Mouse (Mus musculus): ENCODE results near the gene Smpd3. TPM values are rescaled to one million over a fixed set of nuclear protein-coding genes. Genes with fewer than 3 reads are reported as not detected.

The Smpd3 gene
- polyA plus RNA-seq, 1 experiment from 2014 or later, result 1.0 TPM

- ATAC-seq (ENCODE audit: low FRiP score, low TSS enrichment), result no peak
- no peak overlapping the region for H3K4me2 ChIP-seq (replicated peaks; ENCODE audit: low read depth, low read length)
- no peaks in the 10 kb centered on the region for H3K27me3 ChIP-seq (ENCODE audit: insufficient read depth, low read length)
- H3K27ac ChIP-seq (ENCODE audit: low read length), result no peak overlapping the region
- H3K9me3 ChIP-seq (ENCODE audit: low read length), result no peaks in the 10 kb centered on the region
- H3K4me1 ChIP-seq (ENCODE audit: insufficient read depth, low read length), result no peaks in the 10 kb centered on the region
- no peaks in the 10 kb centered on the region; the same call in 1 of the 2 replicates for H3K36me3 ChIP-seq (ENCODE audit: insufficient read depth, low read length)
- 82% methylated on average over 4 of the region's 4 CpGs for WGBS
- no peak overlapping the region for H3K4me3 ChIP-seq (ENCODE audit: low read length)
- no peak overlapping the region for H3K9ac ChIP-seq (replicated peaks; ENCODE audit: low read length)
Observed at GRCm38 (mm10) chr8:106260894-106261293, 76.9 kb downstream of the Smpd3 start.

- H3K36me3 ChIP-seq (ENCODE audit: insufficient read depth, low read length), result no peaks in the 10 kb centered on the region; the same call in 1 of the 2 replicates
- H3K9ac ChIP-seq (replicated peaks; ENCODE audit: low read length), result no peak overlapping the region
- no peaks in the 10 kb centered on the region for H3K9me3 ChIP-seq (ENCODE audit: low read length)
- no peak overlapping the region for H3K27ac ChIP-seq (ENCODE audit: low read length)
- no peak for ATAC-seq (ENCODE audit: low FRiP score, low TSS enrichment)
- H3K4me2 ChIP-seq (replicated peaks; ENCODE audit: low read depth, low read length), result no peak overlapping the region
- no peak overlapping the region for H3K4me3 ChIP-seq (ENCODE audit: low read length)
- no peaks in the 10 kb centered on the region for H3K4me1 ChIP-seq (ENCODE audit: insufficient read depth, low read length)
- WGBS, result 88% methylated on average over 10 of the region's 10 CpGs
- H3K27me3 ChIP-seq (ENCODE audit: insufficient read depth, low read length), result no peaks in the 10 kb centered on the region
Observed at GRCm38 (mm10) chr8:106259579-106260255, 78.1 kb downstream of the Smpd3 start.

GRCm38 (mm10) chr8:106258169-106258568 lies 79.6 kb downstream of the Smpd3 start:
- H3K27ac ChIP-seq (ENCODE audit: low read length), result no peak overlapping the region
- no peak overlapping the region for H3K4me3 ChIP-seq (ENCODE audit: low read length)
- no peaks in the 10 kb centered on the region for H3K4me1 ChIP-seq (ENCODE audit: insufficient read depth, low read length)
- no peak overlapping the region for H3K9ac ChIP-seq (replicated peaks; ENCODE audit: low read length)
- WGBS, result 50% methylated on average over 1 of the region's 1 CpGs
- ATAC-seq (ENCODE audit: low FRiP score, low TSS enrichment), result no peak
- peaks cover 3% of the 10 kb centered on the region; the same call in 1 of the 2 replicates for H3K36me3 ChIP-seq (ENCODE audit: insufficient read depth, low read length)
- H3K27me3 ChIP-seq (ENCODE audit: insufficient read depth, low read length), result no peaks in the 10 kb centered on the region
- H3K4me2 ChIP-seq (replicated peaks; ENCODE audit: low read depth, low read length), result no peak overlapping the region
- no peaks in the 10 kb centered on the region for H3K9me3 ChIP-seq (ENCODE audit: low read length)

- 60% methylated on average over 4 of the region's 4 CpGs for WGBS
- peaks cover 53% of the 10 kb centered on the region for H3K36me3 ChIP-seq (ENCODE audit: insufficient read depth, low read length)
Observed at GRCm38 (mm10) chr8:106250186-106250585, 87.6 kb downstream of the Smpd3 start.

GRCm38 (mm10) chr8:106237106-106237505 lies 100.7 kb downstream of the Smpd3 start:
- Histone ChIP-seq H3K27me3 (ENCODE audit: insufficient read depth, low read length) (no peaks in the 10 kb centered on the region), H3K36me3 (ENCODE audit: insufficient read depth, low read length) (peaks cover 36% of the 10 kb centered on the region), H3K9me3 (ENCODE audit: low read length) (no peaks in the 10 kb centered on the region), H3K27ac (ENCODE audit: low read length) (no peak overlapping the region), H3K4me3 (ENCODE audit: low read length) (no peak overlapping the region), H3K4me1 (ENCODE audit: insufficient read depth, low read length) (no peaks in the 10 kb centered on the region), H3K4me2 (replicated peaks; ENCODE audit: low read depth, low read length) (no peak overlapping the region), H3K9ac (replicated peaks; ENCODE audit: low read length) (no peak overlapping the region)
- no peak for ATAC-seq (ENCODE audit: low FRiP score, low TSS enrichment)
- 86% methylated on average over 5 of the region's 5 CpGs for WGBS

More at GRCm38 (mm10) chr8:106250186-106250585, 87.6 kb downstream of the Smpd3 start:
- ATAC-seq (ENCODE audit: low FRiP score, low TSS enrichment), result no peak
- no peak overlapping the region for H3K4me2 ChIP-seq (replicated peaks; ENCODE audit: low read depth, low read length)
- no peaks in the 10 kb centered on the region for H3K9me3 ChIP-seq (ENCODE audit: low read length)
- no peaks in the 10 kb centered on the region for H3K27me3 ChIP-seq (ENCODE audit: insufficient read depth, low read length)
- H3K9ac ChIP-seq (replicated peaks; ENCODE audit: low read length), result no peak overlapping the region
- no peak overlapping the region for H3K4me3 ChIP-seq (ENCODE audit: low read length)
- no peaks in the 10 kb centered on the region for H3K4me1 ChIP-seq (ENCODE audit: insufficient read depth, low read length)
- H3K27ac ChIP-seq (ENCODE audit: low read length), result no peak overlapping the region

- ATAC-seq (ENCODE audit: low FRiP score, low TSS enrichment), result no peak
- Histone ChIP-seq H3K9me3 (ENCODE audit: low read length) (no peaks in the 10 kb centered on the region), H3K36me3 (ENCODE audit: insufficient read depth, low read length) (peaks cover 30% of the 10 kb centered on the region), H3K4me3 (ENCODE audit: low read length) (no peak overlapping the region), H3K9ac (replicated peaks; ENCODE audit: low read length) (no peak overlapping the region), H3K27me3 (ENCODE audit: insufficient read depth, low read length) (no peaks in the 10 kb centered on the region), H3K4me2 (replicated peaks; ENCODE audit: low read depth, low read length) (no peak overlapping the region), H3K27ac (ENCODE audit: low read length) (no peak overlapping the region), H3K4me1 (ENCODE audit: insufficient read depth, low read length) (no peaks in the 10 kb centered on the region)
- WGBS, result 85% methylated on average over 17 of the region's 17 CpGs
Observed at GRCm38 (mm10) chr8:106234567-106235261, 103.1 kb downstream of the Smpd3 start.

GRCm38 (mm10) chr8:106232751-106233150 lies 105.0 kb downstream of the Smpd3 start:
- no peaks in the 10 kb centered on the region for H3K9me3 ChIP-seq (ENCODE audit: low read length)
- no peak overlapping the region for H3K27ac ChIP-seq (ENCODE audit: low read length)
- H3K9ac ChIP-seq (replicated peaks; ENCODE audit: low read length), result no peak overlapping the region
- no peak for ATAC-seq (ENCODE audit: low FRiP score, low TSS enrichment)
- no peak overlapping the region for H3K4me2 ChIP-seq (replicated peaks; ENCODE audit: low read depth, low read length)
- no peaks in the 10 kb centered on the region for H3K27me3 ChIP-seq (ENCODE audit: insufficient read depth, low read length)
- H3K36me3 ChIP-seq (ENCODE audit: insufficient read depth, low read length), result peaks cover 36% of the 10 kb centered on the region
- WGBS, result 53% methylated on average over 3 of the region's 3 CpGs
- H3K4me1 ChIP-seq (ENCODE audit: insufficient read depth, low read length), result no peaks in the 10 kb centered on the region
- H3K4me3 ChIP-seq (ENCODE audit: low read length), result no peak overlapping the region

GRCm38 (mm10) chr8:106231536-106231935 lies 106.3 kb downstream of the Smpd3 start:
- H3K27ac ChIP-seq (ENCODE audit: low read length), result no peak overlapping the region
- H3K9ac ChIP-seq (replicated peaks; ENCODE audit: low read length), result no peak overlapping the region
- ATAC-seq (ENCODE audit: low FRiP score, low TSS enrichment), result no peak
- no peak overlapping the region for H3K4me2 ChIP-seq (replicated peaks; ENCODE audit: low read depth, low read length)
- no peak overlapping the region for H3K4me3 ChIP-seq (ENCODE audit: low read length)
- no peaks in the 10 kb centered on the region for H3K27me3 ChIP-seq (ENCODE audit: insufficient read depth, low read length)
- peaks cover 39% of the 10 kb centered on the region for H3K36me3 ChIP-seq (ENCODE audit: insufficient read depth, low read length)
- H3K9me3 ChIP-seq (ENCODE audit: low read length), result no peaks in the 10 kb centered on the region
- H3K4me1 ChIP-seq (ENCODE audit: insufficient read depth, low read length), result no peaks in the 10 kb centered on the region
- 57% methylated on average over 7 of the region's 7 CpGs for WGBS

GRCm38 (mm10) chr8:106226589-106226988 lies 111.2 kb downstream of the Smpd3 start:
- ATAC-seq (ENCODE audit: low FRiP score, low TSS enrichment), result no peak
- H3K9ac ChIP-seq (replicated peaks; ENCODE audit: low read length), result no peak overlapping the region
- peaks cover 43% of the 10 kb centered on the region for H3K36me3 ChIP-seq (ENCODE audit: insufficient read depth, low read length)
- no peak overlapping the region for H3K4me2 ChIP-seq (replicated peaks; ENCODE audit: low read depth, low read length)
- H3K4me1 ChIP-seq (ENCODE audit: insufficient read depth, low read length), result no peaks in the 10 kb centered on the region
- 48% methylated on average over 9 of the region's 9 CpGs for WGBS
- no peak overlapping the region for H3K4me3 ChIP-seq (ENCODE audit: low read length)
- no peaks in the 10 kb centered on the region for H3K9me3 ChIP-seq (ENCODE audit: low read length)
- no peak overlapping the region for H3K27ac ChIP-seq (ENCODE audit: low read length)
- H3K27me3 ChIP-seq (ENCODE audit: insufficient read depth, low read length), result no peaks in the 10 kb centered on the region

GRCm38 (mm10) chr8:106219620-106220019 lies 118.2 kb downstream of the Smpd3 start:
- peaks cover 49% of the 10 kb centered on the region for H3K36me3 ChIP-seq (ENCODE audit: insufficient read depth, low read length)
- H3K4me2 ChIP-seq (replicated peaks; ENCODE audit: low read depth, low read length), result no peak overlapping the region
- WGBS, result 95% methylated on average over 3 of the region's 3 CpGs

More at GRCm38 (mm10) chr8:106219620-106220019, 118.2 kb downstream of the Smpd3 start:
- H3K9me3 ChIP-seq (ENCODE audit: low read length), result no peaks in the 10 kb centered on the region
- no peak overlapping the region for H3K27ac ChIP-seq (ENCODE audit: low read length)
- no peak overlapping the region for H3K4me3 ChIP-seq (ENCODE audit: low read length)
- no peaks in the 10 kb centered on the region for H3K4me1 ChIP-seq (ENCODE audit: insufficient read depth, low read length)
- H3K27me3 ChIP-seq (ENCODE audit: insufficient read depth, low read length), result no peaks in the 10 kb centered on the region
- ATAC-seq (ENCODE audit: low FRiP score, low TSS enrichment), result no peak
- no peak overlapping the region for H3K9ac ChIP-seq (replicated peaks; ENCODE audit: low read length)

Measured in kidney, embryonic 16.5 days (tissue).